Mouse (Mus musculus) layer of hippocampus, adult 6 months (tissue): ENCODE results near the gene Fabp7. TPM values are rescaled to one million over a fixed set of nuclear protein-coding genes. Genes with fewer than 3 reads are reported as not detected.

ENCODE experiments used
- long read RNA-seq, 2 experiments: library from polyadenylated mRNA; unstranded; transcript quantifications; one replicate each; pipeline ENCODE4 v2.0.0; 2019 to 2020
- polyA plus RNA-seq: library from polyadenylated mRNA; unstranded; fragments of <200 nt; fragmentation: Nextera tagmentation; gene quantifications from 2 replicates; pipeline ENCODE4 v1.2.3, GENCODE M21; 2021

Gene Fabp7
- polyA plus RNA-seq: 140 and 184 TPM in 2 replicates
- long read RNA-seq, experiment 1, transcript Fabp7-201 (4 exons, 804 nt): major isoform, 98 of 107 reads
- long read RNA-seq, experiment 1, partial matches to known transcripts: 5 of 107 reads
- long read RNA-seq, experiment 1, other reads (novel, unspliced or antisense): 3 of 107 reads
- long read RNA-seq, experiment 2, transcript Fabp7-201 (4 exons, 804 nt): major isoform, 18 of 19 reads
- long read RNA-seq, experiment 2, partial matches to known transcripts: 0 of 19 reads
- long read RNA-seq, experiment 2, other reads (novel, unspliced or antisense): 0 of 19 reads

DNA sequence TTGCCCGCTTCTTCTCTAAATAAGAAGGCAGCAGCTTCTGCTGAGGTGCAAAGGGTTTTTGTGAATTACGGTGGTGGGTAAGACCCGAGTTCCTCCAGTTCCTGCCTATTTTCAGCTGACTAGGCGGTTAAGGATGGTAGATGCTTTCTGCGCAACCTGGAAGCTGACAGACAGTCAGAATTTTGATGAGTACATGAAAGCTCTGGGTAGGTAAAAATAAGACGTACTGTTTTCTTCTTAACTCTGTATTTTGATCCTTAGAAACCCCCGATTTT lies at the start of gene Fabp7:
TSS of gene Fabp7 (plus strand) at position 6 of the 275 bp plus-strand sequence.

DNA sequence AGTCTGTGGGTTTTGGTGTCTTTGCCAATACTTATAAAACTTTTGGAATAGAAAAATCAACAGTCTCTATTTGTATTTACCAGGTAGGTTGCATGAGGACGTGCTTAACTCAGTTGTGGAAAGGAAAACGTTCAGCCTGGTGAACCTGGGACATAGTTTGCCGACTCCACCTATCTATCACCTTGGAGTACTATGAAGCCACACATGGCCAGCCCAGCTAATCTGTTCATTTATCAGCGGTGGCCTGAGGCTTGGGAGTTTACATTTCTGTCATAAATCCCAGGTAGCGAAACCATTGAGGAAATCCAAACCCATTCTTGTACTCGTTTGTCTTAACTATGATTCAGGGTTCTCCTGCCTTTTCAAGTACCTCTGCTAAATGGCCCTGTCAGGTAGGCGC lies 9.3 kb downstream of the Fabp7 start, which contains the start of gene Smpdl3a:
TSS of gene Smpdl3a (plus strand) at position 318 of the 400 bp plus-strand sequence.

Other genes starting within 250 kb of the Fabp7 start
- 20.9 and 25.7 TPM in 2 replicates for gene Pkib, start 152.9 kb upstream of the Fabp7 start, polyA plus RNA-seq
- 36.5 and 45.7 TPM in 2 replicates for gene Smpdl3a, start 9.5 kb downstream of the Fabp7 start, polyA plus RNA-seq